In the genomic region with DNA sequence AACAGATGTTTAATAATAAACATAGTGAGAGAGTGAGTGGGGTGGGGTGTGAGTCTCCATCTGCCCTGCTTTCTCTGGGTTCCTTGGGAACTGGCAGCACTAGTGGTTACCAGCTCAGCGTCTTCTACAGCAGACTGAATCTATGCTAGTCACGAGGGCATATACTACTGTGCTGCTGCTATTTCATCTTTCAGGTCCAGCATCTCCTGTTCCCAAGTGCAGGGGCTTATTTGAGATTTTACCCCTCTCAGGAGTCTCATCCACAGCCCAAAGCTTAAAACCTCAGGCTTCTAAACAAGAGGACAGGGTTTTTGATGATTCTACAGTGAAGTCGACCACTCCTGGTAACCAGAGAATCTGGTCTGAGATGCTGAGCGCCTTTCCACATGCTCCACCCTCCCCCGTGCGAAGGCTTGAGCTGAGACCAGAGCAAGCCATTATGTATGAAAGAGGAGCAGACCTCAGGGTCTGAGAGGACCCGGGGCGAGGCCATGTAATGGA, we compare ENCODE assay signal across 8 mouse cellular contexts. TPM values are rescaled to one million over a fixed set of nuclear protein-coding genes. Genes with fewer than 3 reads are reported as not detected.
DNase-seq lines count a peak whose midpoint lies in the region; ATAC-seq and TF ChIP-seq lines count a peak whose summit lies in the region.

No protein-coding gene starts in this region.

- H3K4me1 ChIP-seq in embryonic facial prominence, embryonic 12.5 days = 0 out of 2 replicates have a peak, but pooled peaks cover 5% of the 10 kb centered on the region
- H3K4me1 ChIP-seq in midbrain, embryonic 16.5 days (ENCODE audit: control insufficient read depth, insufficient read depth, low read length) = 0 out of 2 replicates have a peak, but pooled peaks cover 2% of the 10 kb centered on the region

- no peak overlapping the region for H3K9ac ChIP-seq in embryonic facial prominence, embryonic 12.5 days
- peak overlapping the region; percentile 79 for H3K9ac ChIP-seq in midbrain, embryonic 16.5 days (ENCODE audit: low read depth, low read length)

- 12% methylated on average over 8 of the region's 8 CpGs for WGBS in embryonic facial prominence, embryonic 12.5 days
- WGBS in midbrain, embryonic 16.5 days = 5% methylated on average over 8 of the region's 8 CpGs

- peaks cover 14% of the 10 kb centered on the region for H3K27me3 ChIP-seq in embryonic facial prominence, embryonic 12.5 days
- H3K27me3 ChIP-seq in midbrain, embryonic 16.5 days (ENCODE audit: control insufficient read depth, insufficient read depth, low read depth, low read length) = no peaks in the 10 kb centered on the region

- peak overlapping the region; percentile 95 for H3K4me2 ChIP-seq in embryonic facial prominence, embryonic 12.5 days (replicated peaks)
- peak overlapping the region; percentile 62 for H3K4me2 ChIP-seq in midbrain, embryonic 16.5 days (ENCODE audit: low read length)

- no peak for ATAC-seq in embryonic facial prominence, embryonic 12.5 days (ENCODE audit: insufficient number of reproducible peaks, insufficient read depth, low FRiP score, low TSS enrichment)
- 0 out of 2 replicates have a peak, but pooled peaks have one; percentile 23 for ATAC-seq in midbrain, embryonic 16.5 days

- H3K36me3 ChIP-seq in embryonic facial prominence, embryonic 12.5 days = no peaks in the 10 kb centered on the region
- H3K36me3 ChIP-seq in midbrain, embryonic 16.5 days (ENCODE audit: control insufficient read depth, insufficient read depth, low read length) = no peaks in the 10 kb centered on the region

- TF ChIP-seq CTCF in layer of hippocampus, adult 2 months (conservative IDR thresholded peaks at IDR 0.05) = no peak

- H3K27ac ChIP-seq in embryonic facial prominence, embryonic 12.5 days = no peak overlapping the region
- H3K27ac ChIP-seq in layer of hippocampus, adult 2 months = peak overlapping the region; percentile 94
- peak overlapping the region; percentile 94 for H3K27ac ChIP-seq in midbrain, embryonic 16.5 days (ENCODE audit: low read length)

- H3K4me3 ChIP-seq in embryonic facial prominence, embryonic 12.5 days = peak overlapping the region; percentile 59
- H3K4me3 ChIP-seq in layer of hippocampus, adult 2 months = peak overlapping the region; percentile 88
- H3K4me3 ChIP-seq in midbrain, embryonic 16.5 days (ENCODE audit: low read depth, low read length) = peak overlapping the region; percentile 85

- DNase-seq in brain, adult 2 months (ENCODE audit: low read depth, low spot score) = peak; percentile 77
- DNase-seq in layer of hippocampus, adult 2 months (ENCODE audit: low spot score in 2 of 2) = peak; percentile 40 to 56
- DNase-seq in c-Kit-positive CD71-positive TER-119-positive erythroid progenitor cells, embryonic 14.5 days (ENCODE audit: low spot score) = no peak
- no peak for DNase-seq in cerebellum, adult 9-10 months
- DNase-seq in ovary, postnatal 36 days (ENCODE audit: low spot score) = no peak
- DNase-seq in adrenal gland, postnatal 14 days = no peak

- H3K9me3 ChIP-seq in embryonic facial prominence, embryonic 12.5 days = no peaks in the 10 kb centered on the region
- no peaks in the 10 kb centered on the region for H3K9me3 ChIP-seq in midbrain, embryonic 16.5 days (replicated peaks; ENCODE audit: control insufficient read depth, low read length, poor library complexity, severe bottlenecking)

RNA-seq across cellular contexts. Expression of gene Epha5, which starts 2.2 kb away (rescaled TPM):
- polyA plus RNA-seq in embryonic facial prominence, embryonic 12.5 days (2016; fragmentation: Nextera tagmentation; extraction: Ambion mirVana) = 7.9 and 8.7 TPM in 2 replicates
- 100 to 1,000 TPM; 129 to 137 TPM for total RNA-seq in layer of hippocampus, adult 2 months (2021)
- 61.1 and 64.1 TPM in 2 replicates for polyA plus RNA-seq in midbrain, embryonic 16.5 days (2015; fragmentation: Nextera tagmentation; extraction: Ambion mirVana)
- total RNA-seq in adrenal gland, postnatal 14 days (2021) = 2.2 and 4.5 TPM in 2 replicates

Comparison
In these comparisons a context has a peak if more than half of its experiments do, and no peak if none do; other contexts are left out.
1. DNase-seq: peak in brain, adult 2 months (single experiment) and layer of hippocampus, adult 2 months (2 of 2); none in c-Kit-positive CD71-positive TER-119-positive erythroid progenitor cells, embryonic 14.5 days (single experiment), cerebellum, adult 9-10 months (single experiment), ovary, postnatal 36 days (single experiment) and adrenal gland, postnatal 14 days (single experiment).
2. RNA of gene Epha5, which starts 2.2 kb away (total RNA-seq): 129 to 137 TPM in layer of hippocampus, adult 2 months; 2.2 to 4.5 TPM in adrenal gland, postnatal 14 days; every median in the first group is over 10 times any median in the second.
3. Peak in every context shown above with its lines, with median percentiles within 50 percentile points of each other: H3K4me3 ChIP-seq.